Mouse (Mus musculus): Measurements from ENCODE around the gene Supt3. TPM values are rescaled to one million over a fixed set of nuclear protein-coding genes. Genes with fewer than 3 reads are reported as not detected.

Gene Supt3
- total and polyA plus RNA-seq, 2 experiments, result 2.3 to 4.9 TPM

GRCm38 (mm10) chr17:45087022-45087421, 310.1 kb downstream of the Supt3 start:
- H3K9ac ChIP-seq (ENCODE audit: low read depth, low read length), result no peak overlapping the region
- H3K4me1 ChIP-seq (ENCODE audit: control insufficient read depth, insufficient read depth, low read length), result no peaks in the 10 kb centered on the region; the same call in 1 of the 2 replicates
- no peak overlapping the region for H3K4me3 ChIP-seq (ENCODE audit: insufficient read depth, low read depth, low read length)
- no peaks in the 10 kb centered on the region for H3K36me3 ChIP-seq (ENCODE audit: control insufficient read depth, insufficient read depth, low read length)
- H3K27ac ChIP-seq (replicated peaks; ENCODE audit: insufficient read depth, low read depth, low read length), result no peak overlapping the region
- DNase-seq (ENCODE audit: extremely low read depth, low read depth, low spot score), result no peak
- H3K79me2 ChIP-seq (ENCODE audit: control insufficient read depth, insufficient read depth, low read length), result no peaks in the 10 kb centered on the region
- 86% methylated on average over 5 of the region's 5 CpGs for WGBS
- TF ChIP-seq POLR2A (IDR thresholded peaks at IDR 0.05; ENCODE audit: extremely low read depth, insufficient read depth, low read length) (no peak), CTCF (IDR thresholded peaks at IDR 0.05; ENCODE audit: low read depth, low read length) (no peak)
- H3K27me3 ChIP-seq (ENCODE audit: control insufficient read depth, insufficient read depth, low read length), result no peaks in the 10 kb centered on the region

GRCm38 (mm10) chr17:45101064-45101463, 324.1 kb downstream of the Supt3 start:
- Histone ChIP-seq H3K27me3 (ENCODE audit: control insufficient read depth, insufficient read depth, low read length) (no peaks in the 10 kb centered on the region), H3K36me3 (ENCODE audit: control insufficient read depth, insufficient read depth, low read length) (no peaks in the 10 kb centered on the region), H3K27ac (replicated peaks; ENCODE audit: insufficient read depth, low read depth, low read length) (no peak overlapping the region), H3K79me2 (ENCODE audit: control insufficient read depth, insufficient read depth, low read length) (no peaks in the 10 kb centered on the region), H3K4me1 (ENCODE audit: control insufficient read depth, insufficient read depth, low read length) (no peaks in the 10 kb centered on the region), H3K4me3 (ENCODE audit: insufficient read depth, low read depth, low read length) (no peak overlapping the region), H3K9ac (ENCODE audit: low read depth, low read length) (no peak overlapping the region)
- no peak for TF ChIP-seq CTCF (IDR thresholded peaks at IDR 0.05; ENCODE audit: low read depth, low read length)
- no peak for TF ChIP-seq POLR2A (IDR thresholded peaks at IDR 0.05; ENCODE audit: extremely low read depth, insufficient read depth, low read length)
- no peak for DNase-seq (ENCODE audit: extremely low read depth, low read depth, low spot score)
- 77% methylated on average over 7 of the region's 7 CpGs for WGBS

- no peak overlapping the region for H3K9ac ChIP-seq (ENCODE audit: low read depth, low read length)
- H3K4me1 ChIP-seq (ENCODE audit: control insufficient read depth, insufficient read depth, low read length), result no peaks in the 10 kb centered on the region; the same call in 1 of the 2 replicates
- no peak overlapping the region for H3K27ac ChIP-seq (replicated peaks; ENCODE audit: insufficient read depth, low read depth, low read length)
- no peak overlapping the region for H3K4me3 ChIP-seq (ENCODE audit: insufficient read depth, low read depth, low read length)
- no peaks in the 10 kb centered on the region for H3K79me2 ChIP-seq (ENCODE audit: control insufficient read depth, insufficient read depth, low read length)
- TF ChIP-seq CTCF (IDR thresholded peaks at IDR 0.05; ENCODE audit: low read depth, low read length) (no peak), POLR2A (IDR thresholded peaks at IDR 0.05; ENCODE audit: extremely low read depth, insufficient read depth, low read length) (no peak)
- WGBS, result 70% methylated on average over 3 of the region's 3 CpGs
- no peaks in the 10 kb centered on the region for H3K27me3 ChIP-seq (ENCODE audit: control insufficient read depth, insufficient read depth, low read length)
- no peaks in the 10 kb centered on the region for H3K36me3 ChIP-seq (ENCODE audit: control insufficient read depth, insufficient read depth, low read length)
- DNase-seq (ENCODE audit: extremely low read depth, low read depth, low spot score), result no peak
These were observed 338.4 kb downstream of the Supt3 start for GRCm38 (mm10) chr17:45115386-45115785.

- Histone ChIP-seq H3K36me3 (ENCODE audit: control insufficient read depth, insufficient read depth, low read length) (no peaks in the 10 kb centered on the region), H3K27me3 (ENCODE audit: control insufficient read depth, insufficient read depth, low read length) (no peaks in the 10 kb centered on the region), H3K9ac (ENCODE audit: low read depth, low read length) (no peak overlapping the region), H3K4me3 (ENCODE audit: insufficient read depth, low read depth, low read length) (no peak overlapping the region), H3K27ac (replicated peaks; ENCODE audit: insufficient read depth, low read depth, low read length) (no peak overlapping the region), H3K79me2 (ENCODE audit: control insufficient read depth, insufficient read depth, low read length) (no peaks in the 10 kb centered on the region), H3K4me1 (ENCODE audit: control insufficient read depth, insufficient read depth, low read length) (no peaks in the 10 kb centered on the region; the same call in 1 of the 2 replicates)
- DNase-seq (ENCODE audit: extremely low read depth, low read depth, low spot score), result no peak
- no peak for TF ChIP-seq CTCF (IDR thresholded peaks at IDR 0.05; ENCODE audit: low read depth, low read length)
- TF ChIP-seq POLR2A (IDR thresholded peaks at IDR 0.05; ENCODE audit: extremely low read depth, insufficient read depth, low read length), result no peak
- WGBS, result 77% methylated on average over 12 of the region's 12 CpGs
These were observed 341.9 kb downstream of the Supt3 start for GRCm38 (mm10) chr17:45118565-45119471.

- H3K4me1 ChIP-seq (ENCODE audit: control insufficient read depth, insufficient read depth, low read length), result no peaks in the 10 kb centered on the region; the same call in 1 of the 2 replicates
- no peak overlapping the region for H3K4me3 ChIP-seq (ENCODE audit: insufficient read depth, low read depth, low read length)
- no peaks in the 10 kb centered on the region for H3K79me2 ChIP-seq (ENCODE audit: control insufficient read depth, insufficient read depth, low read length)
- no peak overlapping the region for H3K27ac ChIP-seq (replicated peaks; ENCODE audit: insufficient read depth, low read depth, low read length)
- WGBS, result 89% methylated on average over 18 of the region's 18 CpGs
- no peak overlapping the region for H3K9ac ChIP-seq (ENCODE audit: low read depth, low read length)
- DNase-seq (ENCODE audit: extremely low read depth, low read depth, low spot score), result peak; percentile 8
- H3K36me3 ChIP-seq (ENCODE audit: control insufficient read depth, insufficient read depth, low read length), result no peaks in the 10 kb centered on the region
- no peaks in the 10 kb centered on the region for H3K27me3 ChIP-seq (ENCODE audit: control insufficient read depth, insufficient read depth, low read length)
- TF ChIP-seq POLR2A (IDR thresholded peaks at IDR 0.05; ENCODE audit: extremely low read depth, insufficient read depth, low read length) (no peak), CTCF (IDR thresholded peaks at IDR 0.05; ENCODE audit: low read depth, low read length) (no peak)
These were observed 342.8 kb downstream of the Supt3 start for GRCm38 (mm10) chr17:45119609-45120201.
